Mouse (Mus musculus) liver, adult 10 weeks (tissue): ENCODE measurements around the gene Wdr20rt. TPM values are rescaled to one million over a fixed set of nuclear protein-coding genes. Genes with fewer than 3 reads are reported as not detected.

Source experiments
- polyA plus RNA-seq: library from polyadenylated mRNA; stranded (reverse); fragments of 350-450 nt; fragmentation: Illumina TruSeq; extraction: RNeasy Lipid Tissue Mini Kit (QIAGEN cat#74804); gene quantifications from one replicate; pipeline ENCODE4 v1.2.3, GENCODE M21; 2014; ENCODE audit warnings: low read depth, low replicate concordance

The Wdr20rt gene
- polyA plus RNA-seq: not detected

GRCm38 (mm10) chr12:65225467-65225945 is at the start of gene Wdr20rt:
Wdr20rt (plus strand) TSS chr12:65225517.

Other genes with a start within 250 kb of the Wdr20rt start
- gene Prpf39, start 189.2 kb upstream of the Wdr20rt start, polyA plus RNA-seq: 39.3 TPM
- 107 TPM for gene Fkbp3, start 151.5 kb upstream of the Wdr20rt start, polyA plus RNA-seq
- gene Fancm, start 149.9 kb upstream of the Wdr20rt start, polyA plus RNA-seq: 3.9 TPM
- gene Mis18bp1, start 52.9 kb upstream of the Wdr20rt start, polyA plus RNA-seq: 0.58 TPM